Mouse (Mus musculus): Measurements from ENCODE around the gene Alpk1. TPM values are rescaled to one million over a fixed set of nuclear protein-coding genes. Genes with fewer than 3 reads are reported as not detected.

The Alpk1 gene
- polyA plus RNA-seq, 1 experiment from 2014 or later: 0.47 TPM

GRCm38 (mm10) chr3:127705139-127705514, 75.2 kb downstream of the Alpk1 start:
- Histone ChIP-seq H3K27me3 (ENCODE audit: control insufficient read depth, insufficient read depth, low read length) (peaks cover 5% of the 10 kb centered on the region; the same call in 1 of the 2 replicates), H3K27ac (replicated peaks; ENCODE audit: low read depth, low read length) (peak overlapping the region; percentile 72; the same call in 1 of the 2 replicates), H3K4me1 (ENCODE audit: control insufficient read depth, insufficient read depth, low read length) (peaks cover 21% of the 10 kb centered on the region; the same call in 1 of the 2 replicates), H3K4me2 (ENCODE audit: low read length) (peak overlapping the region; percentile 59), H3K4me3 (replicated peaks; ENCODE audit: low read depth, low read length) (0 out of 2 replicates have a peak overlapping the region, but pooled peaks have one; percentile 27), H3K9ac (replicated peaks; ENCODE audit: low read length) (no peak overlapping the region), H3K9me3 (ENCODE audit: control insufficient read depth, low read length) (no peaks in the 10 kb centered on the region), H3K36me3 (ENCODE audit: control insufficient read depth, insufficient read depth, low read length) (no peaks in the 10 kb centered on the region)
- 68% methylated on average over 11 of the region's 11 CpGs for WGBS
- DNase-seq (no peak), ATAC-seq (ENCODE audit: low FRiP score, low TSS enrichment) (no peak)

- Histone ChIP-seq H3K27ac (replicated peaks; ENCODE audit: low read depth, low read length) (no peak overlapping the region), H3K4me2 (ENCODE audit: low read length) (no peak overlapping the region), H3K27me3 (ENCODE audit: control insufficient read depth, insufficient read depth, low read length) (peaks cover 10% of the 10 kb centered on the region), H3K4me1 (ENCODE audit: control insufficient read depth, insufficient read depth, low read length) (peaks cover 13% of the 10 kb centered on the region; the same call in 1 of the 2 replicates), H3K36me3 (ENCODE audit: control insufficient read depth, insufficient read depth, low read length) (no peaks in the 10 kb centered on the region), H3K9me3 (ENCODE audit: control insufficient read depth, low read length) (no peaks in the 10 kb centered on the region), H3K4me3 (replicated peaks; ENCODE audit: low read depth, low read length) (no peak overlapping the region), H3K9ac (replicated peaks; ENCODE audit: low read length) (no peak overlapping the region)
- 77% methylated on average over 4 of the region's 4 CpGs for WGBS
- DNase-seq (no peak), ATAC-seq (ENCODE audit: low FRiP score, low TSS enrichment) (no peak)
Observed at GRCm38 (mm10) chr3:127701196-127701825, 79.0 kb downstream of the Alpk1 start.

- DNase-seq (peak; percentile 26), ATAC-seq (ENCODE audit: low FRiP score, low TSS enrichment) (no peak)
- Histone ChIP-seq H3K4me2 (ENCODE audit: low read length) (no peak overlapping the region), H3K9me3 (ENCODE audit: control insufficient read depth, low read length) (no peaks in the 10 kb centered on the region), H3K9ac (replicated peaks; ENCODE audit: low read length) (no peak overlapping the region), H3K36me3 (ENCODE audit: control insufficient read depth, insufficient read depth, low read length) (no peaks in the 10 kb centered on the region), H3K4me1 (ENCODE audit: control insufficient read depth, insufficient read depth, low read length) (peaks cover 9% of the 10 kb centered on the region), H3K4me3 (replicated peaks; ENCODE audit: low read depth, low read length) (no peak overlapping the region), H3K27me3 (ENCODE audit: control insufficient read depth, insufficient read depth, low read length) (peaks cover 30% of the 10 kb centered on the region), H3K27ac (replicated peaks; ENCODE audit: low read depth, low read length) (no peak overlapping the region)
- WGBS: 90% methylated on average over 5 of the region's 5 CpGs
Observed at GRCm38 (mm10) chr3:127698636-127699035, 81.7 kb downstream of the Alpk1 start.

GRCm38 (mm10) chr3:127696541-127696940, 83.8 kb downstream of the Alpk1 start:
- Histone ChIP-seq H3K9me3 (ENCODE audit: control insufficient read depth, low read length) (no peaks in the 10 kb centered on the region), H3K36me3 (ENCODE audit: control insufficient read depth, insufficient read depth, low read length) (no peaks in the 10 kb centered on the region), H3K4me3 (replicated peaks; ENCODE audit: low read depth, low read length) (no peak overlapping the region), H3K27me3 (ENCODE audit: control insufficient read depth, insufficient read depth, low read length) (peaks cover 26% of the 10 kb centered on the region), H3K9ac (replicated peaks; ENCODE audit: low read length) (no peak overlapping the region), H3K27ac (replicated peaks; ENCODE audit: low read depth, low read length) (no peak overlapping the region), H3K4me2 (ENCODE audit: low read length) (no peak overlapping the region), H3K4me1 (ENCODE audit: control insufficient read depth, insufficient read depth, low read length) (peaks cover 9% of the 10 kb centered on the region)
- DNase-seq: no peak
- ATAC-seq (ENCODE audit: low FRiP score, low TSS enrichment): no peak
- WGBS: 79% methylated on average over 11 of the region's 11 CpGs

- H3K4me1 ChIP-seq (ENCODE audit: control insufficient read depth, insufficient read depth, low read length): peaks cover 9% of the 10 kb centered on the region
- ATAC-seq (ENCODE audit: low FRiP score, low TSS enrichment): peak; percentile 55; the same call in 1 of the 2 replicates
- no peaks in the 10 kb centered on the region for H3K36me3 ChIP-seq (ENCODE audit: control insufficient read depth, insufficient read depth, low read length)
- H3K4me2 ChIP-seq (ENCODE audit: low read length): peak overlapping the region; percentile 70
- DNase-seq: peak; percentile 57
- H3K9ac ChIP-seq (replicated peaks; ENCODE audit: low read length): peak overlapping the region; percentile 52
- H3K27ac ChIP-seq (replicated peaks; ENCODE audit: low read depth, low read length): no peak overlapping the region
- H3K9me3 ChIP-seq (ENCODE audit: control insufficient read depth, low read length): no peaks in the 10 kb centered on the region
- H3K27me3 ChIP-seq (ENCODE audit: control insufficient read depth, insufficient read depth, low read length): peaks cover 26% of the 10 kb centered on the region
- peak overlapping the region; percentile 37 for H3K4me3 ChIP-seq (replicated peaks; ENCODE audit: low read depth, low read length)
- WGBS: 5% methylated on average over 43 of the region's 43 CpGs
Observed at GRCm38 (mm10) chr3:127694802-127695771, 85.2 kb downstream of the Alpk1 start.

- Histone ChIP-seq H3K27me3 (ENCODE audit: control insufficient read depth, insufficient read depth, low read length) (peaks cover 19% of the 10 kb centered on the region), H3K9ac (replicated peaks; ENCODE audit: low read length) (no peak overlapping the region), H3K9me3 (ENCODE audit: control insufficient read depth, low read length) (no peaks in the 10 kb centered on the region), H3K4me1 (ENCODE audit: control insufficient read depth, insufficient read depth, low read length) (peaks cover 9% of the 10 kb centered on the region), H3K27ac (replicated peaks; ENCODE audit: low read depth, low read length) (no peak overlapping the region), H3K4me2 (ENCODE audit: low read length) (no peak overlapping the region), H3K4me3 (replicated peaks; ENCODE audit: low read depth, low read length) (no peak overlapping the region), H3K36me3 (ENCODE audit: control insufficient read depth, insufficient read depth, low read length) (no peaks in the 10 kb centered on the region)
- 80% methylated on average over 4 of the region's 4 CpGs for WGBS
- DNase-seq (no peak), ATAC-seq (ENCODE audit: low FRiP score, low TSS enrichment) (no peak)
Observed at GRCm38 (mm10) chr3:127691230-127691629, 89.1 kb downstream of the Alpk1 start.

GRCm38 (mm10) chr3:127679703-127680102, 100.6 kb downstream of the Alpk1 start:
- no peak overlapping the region for H3K4me3 ChIP-seq (replicated peaks; ENCODE audit: low read depth, low read length)
- H3K36me3 ChIP-seq (ENCODE audit: control insufficient read depth, insufficient read depth, low read length): no peaks in the 10 kb centered on the region
- no peak overlapping the region for H3K9ac ChIP-seq (replicated peaks; ENCODE audit: low read length)
- DNase-seq: no peak
- H3K27me3 ChIP-seq (ENCODE audit: control insufficient read depth, insufficient read depth, low read length): peaks cover 2% of the 10 kb centered on the region; the same call in 1 of the 2 replicates
- H3K9me3 ChIP-seq (ENCODE audit: control insufficient read depth, low read length): no peaks in the 10 kb centered on the region
- no peak overlapping the region for H3K4me2 ChIP-seq (ENCODE audit: low read length)
- H3K27ac ChIP-seq (replicated peaks; ENCODE audit: low read depth, low read length): no peak overlapping the region
- no peaks in the 10 kb centered on the region for H3K4me1 ChIP-seq (ENCODE audit: control insufficient read depth, insufficient read depth, low read length)
- no peak for ATAC-seq (ENCODE audit: low FRiP score, low TSS enrichment)
- 90% methylated on average over 15 of the region's 15 CpGs for WGBS

- WGBS: 13% methylated on average over 22 of the region's 22 CpGs
- Histone ChIP-seq H3K4me3 (replicated peaks; ENCODE audit: low read depth, low read length) (no peak overlapping the region), H3K4me2 (ENCODE audit: low read length) (peak overlapping the region; percentile 33), H3K9ac (replicated peaks; ENCODE audit: low read length) (no peak overlapping the region), H3K36me3 (ENCODE audit: control insufficient read depth, insufficient read depth, low read length) (no peaks in the 10 kb centered on the region), H3K27ac (replicated peaks; ENCODE audit: low read depth, low read length) (peak overlapping the region; percentile 53; the same call in 1 of the 2 replicates), H3K4me1 (ENCODE audit: control insufficient read depth, insufficient read depth, low read length) (peaks cover 9% of the 10 kb centered on the region), H3K27me3 (ENCODE audit: control insufficient read depth, insufficient read depth, low read length) (peaks cover 27% of the 10 kb centered on the region), H3K9me3 (ENCODE audit: control insufficient read depth, low read length) (no peaks in the 10 kb centered on the region)
- DNase-seq (peak; percentile 70), ATAC-seq (ENCODE audit: low FRiP score, low TSS enrichment) (peak; percentile 79; the same call in 1 of the 2 replicates)
Observed at GRCm38 (mm10) chr3:127661646-127662531, 118.4 kb downstream of the Alpk1 start.

Measured in midbrain, embryonic 14.5 days (tissue).